Mouse (Mus musculus) mouse trophoblast stem cell (cell line): ENCODE results near the gene Panx3.

Experiments
- in situ Hi-C, 2 experiments: fragments of 300-500 bp; cut with MseI, MboI; formaldehyde crosslinking; loops; 2 replicates in 1 of 2; 3 replicates in 1 of 2; pipeline ENCODE4 v1.15.1; 2025

Gene Panx3

GRCm38 (mm10) chr9:37634269-37634668 lies 34.8 kb downstream of the Panx3 start:
- in situ Hi-C loops = no loop called here

DNA sequence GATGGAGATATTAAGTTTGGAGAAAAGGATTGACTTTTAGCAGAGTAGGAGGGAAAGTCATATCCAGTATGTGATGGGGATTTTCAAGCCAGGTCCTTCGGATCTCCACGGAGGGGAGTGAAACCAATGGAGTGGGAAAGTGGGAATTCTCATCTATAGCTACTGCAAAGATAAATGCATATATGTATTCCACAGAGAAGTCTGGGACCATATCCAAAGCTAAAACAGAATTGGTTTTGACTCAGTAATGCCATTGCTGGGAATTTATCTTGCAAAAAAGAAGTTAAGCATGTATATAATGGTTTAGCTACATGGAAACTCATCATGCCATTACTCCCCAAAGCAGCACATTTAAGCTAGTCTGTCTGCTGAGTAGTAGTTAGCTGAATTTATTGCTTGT lies 36.7 kb downstream of the Panx3 start:
- in situ Hi-C loops = no loop called here

GRCm38 (mm10) chr9:37629941-37630340 lies 39.1 kb downstream of the Panx3 start:
- in situ Hi-C loops = loop anchor here in 1 of 2 experiments (10.0 kb wide), 1 partner anchor 165 kb away; no protein-coding TSS in a partner anchor

- in situ Hi-C loops = loop anchor here in 1 of 2 experiments (10.0 kb wide), 1 partner anchor 164 kb away; no protein-coding TSS in a partner anchor
These were observed 40.5 kb downstream of the Panx3 start for GRCm38 (mm10) chr9:37628581-37628980.

DNA sequence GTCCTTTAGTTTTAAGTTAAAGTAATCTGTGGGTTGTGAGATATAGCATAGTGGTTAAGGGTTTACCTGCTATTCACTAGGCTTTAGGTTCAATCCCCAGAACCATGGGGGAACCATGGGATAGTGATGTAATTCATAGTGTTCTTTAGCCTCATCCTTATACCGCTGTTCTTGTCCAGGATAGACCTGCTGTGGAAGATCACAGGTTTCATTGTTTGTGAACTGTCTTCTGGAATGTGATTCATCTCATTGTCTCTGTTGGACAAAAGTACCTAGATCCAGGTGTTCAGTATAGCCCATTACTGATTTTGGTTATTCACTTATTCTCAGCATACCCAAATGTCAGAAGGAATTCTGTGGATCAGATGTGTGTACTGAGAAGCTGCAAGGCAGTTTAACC lies 41.8 kb downstream of the Panx3 start:
- in situ Hi-C loops = loop anchor here in 1 of 2 experiments (10.0 kb wide), 1 partner anchor 162 kb away; no protein-coding TSS in a partner anchor

GRCm38 (mm10) chr9:37626103-37626567 lies 42.9 kb downstream of the Panx3 start:
- in situ Hi-C loops = loop anchor here in 1 of 2 experiments (10.0 kb wide), 1 partner anchor 161 kb away; no protein-coding TSS in a partner anchor

DNA sequence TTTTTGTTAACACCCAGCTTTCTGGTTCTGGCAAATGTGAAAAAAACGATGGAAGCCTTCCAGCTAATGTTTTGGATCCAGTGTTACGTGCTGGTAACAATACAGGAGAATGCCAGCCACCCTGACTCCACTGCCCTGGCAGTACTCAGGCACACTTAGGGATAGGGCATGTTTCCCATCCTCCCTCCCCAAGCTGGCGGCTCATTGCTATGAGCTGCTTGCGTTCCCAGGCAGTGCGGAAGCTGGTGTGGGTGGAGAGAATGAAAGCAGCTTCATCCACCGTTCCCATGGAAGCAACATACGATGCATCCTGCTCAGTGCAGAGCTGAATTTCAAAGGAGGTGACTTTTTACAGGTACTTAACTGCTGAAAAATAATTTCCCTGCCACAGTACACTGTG lies 43.4 kb downstream of the Panx3 start:
- in situ Hi-C loops = loop anchor here in 1 of 2 experiments (10.0 kb wide), 1 partner anchor 161 kb away; no protein-coding TSS in a partner anchor

DNA sequence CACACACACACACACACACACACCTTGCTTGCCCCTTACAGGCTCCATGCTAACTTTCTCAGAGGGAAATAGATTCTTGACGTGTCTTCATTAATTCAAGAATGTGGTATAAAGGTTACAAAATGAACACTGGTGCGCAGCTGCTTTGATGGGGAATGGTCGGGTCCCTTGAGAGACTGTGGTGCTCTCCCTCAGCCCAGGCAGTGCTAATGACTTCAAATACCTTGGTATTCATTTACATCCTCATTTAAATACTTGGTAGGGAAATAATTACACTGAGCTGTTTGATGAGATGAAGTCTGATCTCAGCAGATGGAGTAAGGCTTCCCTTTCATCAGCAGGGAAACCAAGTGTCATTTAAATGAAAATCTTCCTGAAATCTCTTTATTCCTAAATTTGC lies 43.9 kb downstream of the Panx3 start:
- in situ Hi-C loops = loop anchor here in 1 of 2 experiments (10.0 kb wide), 1 partner anchor 160 kb away; no protein-coding TSS in a partner anchor

- in situ Hi-C loops = loop anchor here in 1 of 2 experiments (10.0 kb wide), 1 partner anchor 160 kb away; no protein-coding TSS in a partner anchor
These were observed 44.5 kb downstream of the Panx3 start for GRCm38 (mm10) chr9:37624502-37624901.

- in situ Hi-C loops = loop anchor here in 1 of 2 experiments (10.0 kb wide), 1 partner anchor 159 kb away; no protein-coding TSS in a partner anchor
These were observed 45.1 kb downstream of the Panx3 start for GRCm38 (mm10) chr9:37623981-37624380.

GRCm38 (mm10) chr9:37621290-37621689 lies 47.7 kb downstream of the Panx3 start:
- in situ Hi-C loops = loop anchor here in 1 of 2 experiments (10.0 kb wide), 1 partner anchor 156 kb away; no protein-coding TSS in a partner anchor

GRCm38 (mm10) chr9:37616770-37617169 lies 52.3 kb downstream of the Panx3 start:
- in situ Hi-C loops = loop anchor here in 1 of 2 experiments (10.0 kb wide), 1 partner anchor 152 kb away; no protein-coding TSS in a partner anchor

DNA sequence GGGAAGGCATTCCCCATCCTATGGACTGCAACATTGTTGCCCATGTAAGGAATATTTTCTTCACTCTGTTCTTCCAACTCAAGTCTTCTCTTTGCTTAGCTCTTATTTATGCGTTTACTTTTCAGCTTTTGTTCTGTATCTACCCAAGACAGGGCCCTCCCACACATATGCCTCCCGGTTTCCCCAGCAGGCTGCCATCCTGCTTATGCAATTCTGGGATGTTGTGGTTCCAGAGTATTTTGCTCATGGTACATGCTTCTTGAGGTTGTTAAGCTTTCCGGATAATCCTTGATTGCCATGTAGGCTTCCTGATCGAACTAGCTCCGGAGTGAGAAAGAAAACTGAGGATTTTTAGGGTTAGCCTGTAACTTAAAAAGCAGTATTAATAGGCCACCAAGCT lies 53.8 kb downstream of the Panx3 start:
- in situ Hi-C loops = loop anchor here in 1 of 2 experiments (10.0 kb wide), 1 partner anchor 150 kb away; no protein-coding TSS in a partner anchor

GRCm38 (mm10) chr9:37614316-37614715 lies 54.7 kb downstream of the Panx3 start:
- in situ Hi-C loops = loop anchor here in 1 of 2 experiments (10.0 kb wide), 1 partner anchor 150 kb away; no protein-coding TSS in a partner anchor

GRCm38 (mm10) chr9:37613911-37614280 lies 55.1 kb downstream of the Panx3 start:
- in situ Hi-C loops = loop anchor here in 1 of 2 experiments (10.0 kb wide), 1 partner anchor 149 kb away; no protein-coding TSS in a partner anchor

DNA sequence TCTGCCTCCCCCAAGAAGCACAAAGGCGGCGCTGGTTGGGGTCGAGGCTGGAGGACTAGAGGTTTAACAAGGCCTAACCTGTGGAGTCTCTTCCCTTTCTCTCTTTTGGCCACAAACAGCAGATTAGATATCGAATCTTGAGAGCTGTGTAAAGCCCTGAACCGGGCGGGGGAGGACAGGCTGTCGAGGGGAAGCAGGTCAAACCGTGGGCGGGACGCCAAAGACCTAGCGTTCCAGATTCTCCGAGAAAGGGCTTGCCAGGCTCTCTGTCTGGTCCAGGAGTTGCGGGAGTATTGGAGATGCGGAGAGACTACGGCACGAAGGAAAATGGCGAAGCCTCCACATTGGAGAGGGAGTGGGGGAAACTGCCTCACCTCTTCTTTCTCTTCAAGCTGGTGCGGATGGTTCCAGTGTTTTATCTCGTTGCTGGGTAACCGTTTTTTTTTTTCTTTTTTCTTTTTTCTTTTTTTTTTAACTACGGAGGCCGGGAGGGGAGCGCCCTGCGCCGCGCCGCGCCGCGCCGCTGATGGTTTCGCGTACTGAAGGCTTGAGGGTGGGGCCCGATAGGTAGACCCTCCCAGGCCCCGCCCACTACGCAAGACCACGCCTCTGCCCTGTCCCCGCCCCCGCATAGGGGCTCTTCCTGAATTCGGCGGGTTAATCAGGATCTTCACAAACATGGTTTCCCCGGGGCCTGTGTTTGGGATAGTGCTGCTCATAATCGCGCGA lies 55.7 kb downstream of the Panx3 start, which contains the start of gene Spa17:
Gene Spa17, minus strand, starts transcription at position 541 of the 729 bp plus-strand sequence.
- in situ Hi-C loops = loop anchor here in 1 of 2 experiments (10.0 kb wide), 1 partner anchor 149 kb away; no protein-coding TSS in a partner anchor
